Mouse (Mus musculus) lung, adult 2 months (tissue): ENCODE data around the gene Sppl3.

Experiments used
- CTCF ChIP-seq: fragments of 200-500 bp; IDR thresholded peaks from 2 replicates; pipeline ENCODE4 v1.5.1; 2011; ENCODE audit warnings: mild to moderate bottlenecking, low read length, control low read depth; ENCODE audit not compliant: insufficient read depth
- POLR2A ChIP-seq: fragments of 200-500 bp; IDR thresholded peaks from 2 replicates; pipeline ENCODE4 v1.6.1; 2011; ENCODE audit warnings: low read depth, mild to moderate bottlenecking, control low read depth, low read length, borderline replicate concordance; ENCODE audit errors: extremely low read depth

DNA sequence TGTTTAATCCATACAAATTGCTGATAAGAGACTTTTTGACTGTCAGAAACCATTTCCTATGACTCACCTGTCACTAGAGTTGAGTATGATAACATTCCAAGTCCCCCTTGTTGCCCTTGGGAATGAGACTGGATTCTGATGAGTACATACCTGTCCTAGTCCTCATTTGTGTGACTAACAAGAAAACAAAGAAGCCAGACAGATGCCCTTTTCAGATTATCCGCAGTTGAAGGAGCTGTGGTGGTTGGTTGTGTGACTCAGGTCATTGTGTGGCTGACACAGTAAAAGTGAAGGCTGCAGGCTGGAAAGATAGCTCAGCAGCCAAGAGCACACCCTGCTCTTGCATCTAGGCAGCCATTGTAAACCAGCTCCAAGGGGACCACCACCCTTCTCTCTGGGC, 51.6 kb downstream of the Sppl3 start:
- TF ChIP-seq POLR2A = no peak
- no peak for TF ChIP-seq CTCF
